Mouse (Mus musculus) liver, embryonic 11.5 days (tissue): Measurements from ENCODE around the gene Gm3486. TPM values are rescaled to one million over a fixed set of nuclear protein-coding genes. Genes with fewer than 3 reads are reported as not detected.
"Not testable (repeated sequence)": the region's sequence is repeated elsewhere in the genome, so short reads cannot be mapped to it uniquely, and the experiment has no call there.

Experiments used
- ATAC-seq: fragments of 200-750 bp; cut with Nextera tagmentation; replicated peaks from 2 replicates; pipeline ENCODE4 v1.8.0; 2017; ENCODE audit warnings: moderate number of reproducible peaks, mild to moderate bottlenecking, moderate TSS enrichment, moderate library complexity; ENCODE audit not compliant: low FRiP score
- DNase-seq: peaks from one replicate; pipeline ENCODE4 v3.0.0-alpha.2; 2017; ENCODE audit warnings: low spot score
- H3K27ac ChIP-seq: fragments of 300-500 bp; sonication (generic); 2 replicates; pipeline ENCODE4 v1.5.1; 2014; ENCODE audit warnings: mild to moderate bottlenecking, low read depth, low read length, control low read depth
- H3K27me3 ChIP-seq: fragments of 300-500 bp; sonication (generic); replicated peaks from 2 replicates; pipeline ENCODE4 v1.6.1; 2014; ENCODE audit warnings: low read length, mixed read lengths; ENCODE audit not compliant: control insufficient read depth, insufficient read depth
- H3K36me3 ChIP-seq: fragments of 300-500 bp; sonication (generic); 2 replicates; pipeline ENCODE4 v1.6.1; 2014; ENCODE audit warnings: mild to moderate bottlenecking, low read length, moderate library complexity, mixed read lengths; ENCODE audit not compliant: control insufficient read depth, insufficient read depth
- H3K4me1 ChIP-seq: fragments of 300-500 bp; sonication (generic); replicated peaks from 2 replicates; pipeline ENCODE4 v1.6.1; 2014; ENCODE audit warnings: low read length, mixed read lengths; ENCODE audit not compliant: control insufficient read depth, insufficient read depth
- H3K4me2 ChIP-seq: fragments of 300-500 bp; sonication (generic); 2 replicates; pipeline ENCODE4 v1.6.1; 2014; ENCODE audit warnings: mild to moderate bottlenecking, control low read depth, moderate library complexity
- H3K4me3 ChIP-seq: fragments of 300-500 bp; sonication (generic); 2 replicates; pipeline ENCODE4 v1.5.1; 2014; ENCODE audit warnings: low read depth, low read length, control low read depth
- H3K9ac ChIP-seq: fragments of 300-500 bp; sonication (generic); 2 replicates; pipeline ENCODE4 v1.6.1; 2014; ENCODE audit warnings: low read depth, low read length, control low read depth
- H3K9me3 ChIP-seq: fragments of 300-500 bp; sonication (generic); 2 replicates; pipeline ENCODE4 v1.6.1; 2016; ENCODE audit warnings: low read length, inconsistent platforms, mixed read lengths; ENCODE audit not compliant: control insufficient read depth
- WGBS: fragments of 180-500 bp; shearing (Covaris S2); extraction: QIAGEN DNeasy Blood & Tissue Kit; methylation state at CpG from one replicate; pipeline ENCODE4 v1.1.7; 2014; 5-methylcytosine and 5-hydroxymethylcytosine counted together
- polyA plus RNA-seq: library from polyadenylated mRNA; unstranded; fragments of >200 nt; fragmentation: Nextera tagmentation; extraction: Ambion mirVana; gene quantifications from 2 replicates; pipeline ENCODE4 v1.2.1, GENCODE M21; 2014

The Gm3486 gene
- polyA plus RNA-seq, result not detected in 2 replicates

DNA sequence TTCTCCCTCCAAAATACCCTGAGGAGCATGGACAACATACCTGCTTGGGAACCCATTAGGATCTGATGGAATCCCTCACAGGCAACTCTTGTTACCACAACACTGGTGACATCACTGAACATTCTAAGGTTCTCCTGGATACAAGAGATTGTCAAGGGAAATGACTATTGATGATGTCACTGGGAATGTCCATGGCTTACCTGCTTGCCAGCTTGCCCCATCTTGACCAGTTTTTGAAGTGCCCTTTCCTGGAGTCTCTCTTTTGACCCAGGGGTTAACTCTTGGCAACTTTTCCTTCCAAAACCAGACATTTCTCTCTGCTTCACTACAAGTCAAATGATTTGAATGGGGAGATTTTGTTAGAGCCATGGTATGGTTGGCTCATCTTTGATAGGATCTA lies at the start of gene Gm3486:
Gene Gm3486, minus strand, starts transcription at position 101 of the 400 bp plus-strand sequence.
- not testable (repeated sequence) for ATAC-seq, H3K36me3 ChIP-seq, H3K4me1 ChIP-seq, H3K4me2 ChIP-seq, H3K27ac ChIP-seq, H3K27me3 ChIP-seq, DNase-seq, H3K4me3 ChIP-seq, H3K9ac ChIP-seq, H3K9me3 ChIP-seq

DNA sequence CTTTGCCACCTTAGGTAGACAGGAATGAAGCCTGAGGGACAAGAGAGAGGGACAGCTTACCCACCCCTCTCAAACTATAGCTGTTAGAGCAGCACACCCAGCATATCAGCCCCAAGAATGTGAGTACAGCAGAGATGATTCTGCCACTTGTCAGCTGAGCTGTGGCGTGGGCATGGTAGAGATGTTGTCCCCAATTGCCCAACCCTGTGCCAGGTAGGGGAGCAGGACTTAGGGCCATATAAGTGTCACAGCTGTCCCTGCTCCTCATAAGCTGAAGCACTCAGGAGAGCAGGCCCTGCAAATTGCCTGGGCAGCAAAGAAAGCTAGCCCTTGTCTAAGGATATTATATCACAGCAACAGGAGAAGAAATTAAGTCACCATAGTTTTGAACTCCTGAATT lies 35.4 kb upstream of the Gm3486 start:
- 57% methylated on average over 1 of the region's 1 CpGs for WGBS
- not testable (repeated sequence) for H3K9ac ChIP-seq

DNA sequence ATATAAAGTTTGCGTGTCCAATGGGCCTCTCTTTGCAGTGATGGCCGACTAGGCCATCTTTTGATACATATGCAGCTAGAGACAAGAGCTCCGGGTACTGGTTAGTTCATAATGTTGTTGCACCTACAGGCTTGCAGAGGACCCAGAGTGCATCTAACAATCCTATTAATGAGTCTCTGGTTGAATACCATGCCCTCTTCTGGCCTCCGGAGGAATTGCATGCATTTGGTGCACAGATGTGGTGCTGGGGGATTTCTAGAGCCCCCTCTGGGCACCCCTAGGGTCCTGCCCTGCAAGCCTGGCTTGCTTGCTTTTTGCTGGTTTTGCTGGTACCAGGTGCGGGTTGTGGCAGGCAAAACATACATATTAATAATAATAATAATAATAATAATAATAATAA lies 31.4 kb upstream of the Gm3486 start:
- ATAC-seq, H3K9ac ChIP-seq, DNase-seq, H3K4me2 ChIP-seq, H3K36me3 ChIP-seq, H3K27me3 ChIP-seq, H3K27ac ChIP-seq, H3K9me3 ChIP-seq, H3K4me3 ChIP-seq, H3K4me1 ChIP-seq: not testable (repeated sequence)
- 73% methylated on average over 5 of the region's 5 CpGs for WGBS

More for the DNA sequence above, 35.4 kb upstream of the Gm3486 start:
- not testable (repeated sequence) for H3K36me3 ChIP-seq, ATAC-seq, H3K27ac ChIP-seq, H3K4me3 ChIP-seq, H3K4me2 ChIP-seq, H3K9me3 ChIP-seq, DNase-seq, H3K4me1 ChIP-seq, H3K27me3 ChIP-seq

DNA sequence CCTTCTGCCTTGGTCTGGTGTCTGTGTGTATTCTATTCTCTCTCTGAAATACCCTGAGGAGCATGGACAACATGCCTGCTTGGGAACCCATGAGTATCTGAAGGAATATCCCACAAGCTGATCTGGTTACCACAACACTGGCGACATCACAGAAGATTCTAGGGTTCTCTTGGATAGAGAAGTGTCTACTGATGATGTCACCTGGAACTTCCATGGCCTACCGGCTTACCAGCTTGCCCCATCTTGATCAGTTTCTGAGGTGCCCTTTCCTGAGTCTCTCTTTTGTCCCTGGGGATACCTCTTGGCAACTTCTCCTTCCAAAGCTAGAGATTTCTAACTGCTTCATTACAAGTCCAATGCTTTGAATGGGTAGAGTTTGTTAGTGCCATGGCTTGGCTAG lies 35.9 kb downstream of the Gm3486 start, which contains the start of gene Gm7954:
Gene Gm7954, minus strand, starts transcription at position 101 of the 400 bp plus-strand sequence.
- H3K9ac ChIP-seq, H3K27me3 ChIP-seq, H3K27ac ChIP-seq, H3K4me3 ChIP-seq, H3K4me1 ChIP-seq, H3K36me3 ChIP-seq, ATAC-seq, H3K9me3 ChIP-seq, DNase-seq, H3K4me2 ChIP-seq: not testable (repeated sequence)
- WGBS, result no CpG with 5 or more reads among the region's 2 CpGs

Other genes starting within 250 kb of the Gm3486 start
- gene Gm2832, start 210.7 kb downstream of the Gm3486 start, polyA plus RNA-seq, result 0.10 TPM in 1 of 2 replicates, not detected in the other
- gene Gm5798, start 140.9 kb downstream of the Gm3486 start, polyA plus RNA-seq, result not detected in 2 replicates
- gene Gm7945, start 103.1 kb downstream of the Gm3486 start, polyA plus RNA-seq, result not detected in 2 replicates
- not detected in 2 replicates for gene Gm6482, start 81.2 kb downstream of the Gm3486 start, polyA plus RNA-seq
- gene Gm7954, start 36.0 kb downstream of the Gm3486 start, polyA plus RNA-seq, result not detected in 2 replicates
- gene Gm7970, start 66.1 kb upstream of the Gm3486 start, polyA plus RNA-seq, result not detected in 2 replicates
- not detected in 2 replicates for gene 1700049E17Rik2, start 83.7 kb upstream of the Gm3486 start, polyA plus RNA-seq
- not detected in 2 replicates for gene Gm3072, start 135.1 kb upstream of the Gm3486 start, polyA plus RNA-seq
- not detected in 2 replicates for gene Gm3676, start 157.0 kb upstream of the Gm3486 start, polyA plus RNA-seq
- gene Gm8068, start 212.4 kb upstream of the Gm3486 start, polyA plus RNA-seq, result not detected in 2 replicates